Mouse (Mus musculus): ENCODE data around the gene Slco3a1.

The Slco3a1 gene

DNA sequence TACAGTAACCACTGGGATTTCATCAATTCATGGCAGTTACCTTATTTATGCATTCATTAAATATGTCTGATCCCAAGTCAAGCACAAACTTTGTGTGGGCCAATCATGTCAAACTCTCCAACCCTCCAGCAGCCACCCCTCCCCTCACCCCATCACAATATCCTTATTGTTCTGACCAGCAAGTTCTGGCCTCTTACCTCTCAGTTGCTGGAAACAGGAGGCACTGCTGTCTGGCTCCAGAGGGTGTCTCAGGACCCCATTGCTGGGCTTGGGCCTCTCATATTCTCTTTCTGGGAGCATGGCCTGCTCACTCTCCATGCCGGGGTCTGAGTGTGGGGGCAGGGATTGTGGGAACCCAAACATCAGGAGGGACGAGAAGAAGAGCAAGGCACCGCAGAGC lies 208.1 kb downstream of the Slco3a1 start:
- DNase-seq (ENCODE audit: low spot score), result no peak

DNA sequence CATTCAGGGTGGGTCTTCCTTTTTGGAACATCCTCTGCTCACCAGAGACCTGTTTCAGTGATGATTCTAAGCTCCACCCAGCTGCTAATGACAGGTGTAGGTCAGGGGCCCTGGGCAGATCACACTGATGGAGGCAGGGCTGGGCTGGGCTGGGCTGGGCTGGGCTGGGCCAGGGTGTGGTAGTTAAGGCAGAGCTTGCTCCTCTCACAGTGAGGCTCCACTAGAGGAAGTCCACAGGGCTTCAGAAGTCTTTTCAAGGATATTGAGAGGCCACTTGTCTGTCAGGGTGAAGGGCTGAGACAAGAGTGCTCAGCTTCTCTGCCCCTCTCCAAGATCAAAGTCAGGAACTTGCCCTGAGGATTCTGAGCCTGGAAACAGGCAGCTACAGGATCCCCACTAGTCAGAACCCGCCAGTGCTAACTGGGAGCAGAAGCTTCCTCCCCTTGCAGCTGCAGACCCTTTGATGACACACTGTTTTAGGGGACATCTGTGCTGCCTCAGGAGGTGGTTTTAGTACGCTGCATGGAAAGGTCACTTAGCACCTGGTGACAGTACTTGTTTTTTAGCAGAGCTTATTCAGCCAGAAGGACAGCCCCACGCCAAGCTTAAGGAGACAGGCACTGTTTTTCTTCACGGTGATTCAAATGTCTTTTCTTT lies 213.3 kb downstream of the Slco3a1 start:
- DNase-seq (ENCODE audit: low spot score), result no peak

- no peak for DNase-seq (ENCODE audit: low spot score)
These were observed 214.1 kb downstream of the Slco3a1 start for GRCm38 (mm10) chr7:74340419-74340954.

DNA sequence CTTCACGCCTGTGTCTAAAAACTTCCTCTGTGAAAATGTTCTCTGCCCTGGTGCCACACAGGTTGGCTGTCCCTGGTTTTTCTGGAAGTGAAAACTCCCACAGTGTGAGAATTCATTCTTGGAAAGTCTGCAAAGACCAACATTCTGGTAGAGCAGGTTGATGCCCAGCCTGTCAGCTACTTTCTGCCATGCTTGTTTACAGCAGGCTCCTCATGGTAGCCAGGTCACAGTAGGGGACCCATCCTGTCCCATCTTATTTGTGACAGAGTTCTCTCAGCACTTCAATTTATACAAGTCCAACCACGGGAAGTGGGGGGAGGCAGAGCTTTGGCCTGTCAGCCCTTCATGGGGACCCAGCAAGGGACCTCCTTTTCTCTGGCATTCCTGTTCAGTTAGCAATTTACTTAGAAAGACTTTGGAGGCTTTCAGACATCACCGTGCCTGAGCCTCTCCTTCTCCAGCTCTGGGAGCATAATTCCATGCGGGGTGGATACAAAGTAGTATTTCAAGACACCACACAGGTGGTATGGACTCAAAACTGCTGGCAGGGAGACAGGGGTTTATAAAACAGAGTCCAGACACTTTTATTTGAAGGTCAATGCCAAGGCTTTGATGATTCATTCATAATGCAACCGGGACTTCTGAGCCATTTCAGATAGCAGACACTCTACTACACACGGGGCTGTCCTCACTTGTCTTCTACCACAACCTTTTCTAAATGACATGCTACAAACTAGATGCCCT lies 216.7 kb downstream of the Slco3a1 start:
- no peak for DNase-seq (ENCODE audit: low spot score)

DNA sequence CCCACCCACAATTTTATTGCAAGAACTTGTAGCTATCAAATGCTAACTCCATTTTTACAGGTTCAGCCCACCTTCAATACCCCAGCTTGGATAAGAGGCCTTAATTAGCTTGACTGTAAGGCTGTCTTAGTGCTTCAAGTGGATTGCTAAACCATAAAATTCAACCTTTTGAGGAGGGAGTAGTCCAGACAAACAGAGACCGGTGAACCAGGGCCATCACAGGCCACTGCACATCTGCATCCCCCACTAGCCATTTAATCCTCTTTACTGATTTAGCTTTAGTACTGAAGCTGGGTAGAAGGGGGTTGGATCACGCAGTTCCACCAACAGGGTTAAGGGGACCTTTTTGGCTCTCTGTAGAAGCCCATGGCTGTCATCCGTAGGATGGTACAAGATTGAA lies 222.3 kb downstream of the Slco3a1 start:
- no peak for DNase-seq (ENCODE audit: low spot score)

DNA sequence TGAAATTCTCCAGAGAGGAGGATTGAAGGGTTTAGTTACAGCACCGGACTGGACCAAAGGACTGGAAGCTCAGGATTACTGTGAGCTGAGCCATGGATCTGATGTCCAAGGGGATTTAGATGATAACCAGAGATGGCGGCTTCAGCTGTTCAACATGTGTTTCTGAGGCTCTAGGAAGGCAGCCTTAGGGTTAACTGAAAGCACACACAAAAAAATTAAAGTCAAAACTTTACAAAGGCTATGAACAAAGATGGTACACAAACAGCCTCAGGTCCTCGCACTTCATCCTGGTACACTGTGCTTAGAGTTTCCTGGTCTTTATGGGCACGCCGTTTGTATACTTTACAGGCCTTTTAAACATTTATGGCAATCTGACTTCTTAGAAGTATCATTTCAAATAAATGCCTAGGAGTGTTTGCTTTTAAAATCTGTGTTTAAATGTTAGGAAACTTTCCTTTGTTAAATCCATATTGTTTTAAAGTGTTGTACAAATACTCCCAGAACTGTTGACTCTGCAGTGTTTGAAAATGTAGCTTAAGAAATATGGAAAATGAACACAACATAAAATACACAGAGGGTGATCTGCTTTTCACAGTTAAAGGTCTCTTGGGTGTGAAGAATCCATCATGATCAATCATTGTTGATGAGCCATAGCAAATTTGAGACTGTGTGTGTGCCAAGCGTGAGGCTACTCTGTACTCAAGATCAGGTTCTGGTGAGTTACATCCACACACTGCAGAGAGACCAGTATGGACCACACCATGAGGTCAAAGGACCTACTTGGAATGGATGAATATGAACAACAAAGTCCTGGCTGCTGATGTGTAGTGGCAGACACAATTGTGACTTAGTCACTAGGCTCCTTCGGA lies 223.5 kb downstream of the Slco3a1 start:
- DNase-seq (ENCODE audit: low spot score), result no peak

- no peak for DNase-seq (ENCODE audit: low spot score)
These were observed 224.3 kb downstream of the Slco3a1 start for GRCm38 (mm10) chr7:74330117-74330857.

DNA sequence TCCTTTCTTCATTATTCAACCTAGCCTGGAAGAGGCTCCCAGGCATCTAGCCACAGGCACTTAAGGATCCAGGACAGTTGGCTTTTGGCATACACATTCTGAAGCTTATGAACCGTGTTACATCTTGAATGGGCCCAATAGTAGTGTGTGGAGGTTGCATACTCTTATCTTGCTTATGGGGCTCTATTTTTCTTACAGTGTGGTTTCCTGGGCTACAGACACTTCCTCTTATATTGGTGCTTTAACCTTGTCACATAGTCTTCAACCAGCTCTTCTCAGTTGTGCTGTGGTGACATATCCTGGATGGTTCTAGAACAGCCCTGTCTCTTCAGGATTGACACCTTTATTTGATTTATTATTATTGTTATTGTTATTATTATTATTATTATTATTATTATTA lies 225.6 kb downstream of the Slco3a1 start:
- DNase-seq (ENCODE audit: low spot score), result no peak

- DNase-seq (ENCODE audit: low spot score), result no peak
These were observed 226.9 kb downstream of the Slco3a1 start for GRCm38 (mm10) chr7:74327716-74328115.

GRCm38 (mm10) chr7:74325052-74325451 lies 229.5 kb downstream of the Slco3a1 start:
- no peak for DNase-seq (ENCODE audit: low spot score)

- no peak for DNase-seq (ENCODE audit: low spot score)
These were observed 230.9 kb downstream of the Slco3a1 start for GRCm38 (mm10) chr7:74323683-74324082.

DNA sequence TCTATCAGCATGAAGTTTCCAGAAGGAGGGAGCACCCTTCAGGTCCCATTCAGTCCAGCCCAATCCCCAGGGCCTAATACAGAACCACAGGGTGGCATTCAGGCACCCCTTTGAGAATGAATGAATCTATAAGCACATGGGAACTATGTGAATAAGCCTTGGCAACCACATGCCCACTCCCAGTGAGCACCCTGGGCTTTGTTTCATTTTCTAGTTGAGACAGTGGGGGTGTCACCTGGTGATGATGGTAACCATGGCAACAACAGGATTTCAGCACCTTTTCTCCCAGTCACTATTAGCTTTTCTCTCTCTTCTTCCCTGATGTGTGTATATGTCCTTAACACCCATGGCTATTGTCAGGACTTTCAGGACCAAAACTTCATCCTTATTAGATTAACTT lies 231.4 kb downstream of the Slco3a1 start:
- no peak for DNase-seq (ENCODE audit: low spot score)

DNA sequence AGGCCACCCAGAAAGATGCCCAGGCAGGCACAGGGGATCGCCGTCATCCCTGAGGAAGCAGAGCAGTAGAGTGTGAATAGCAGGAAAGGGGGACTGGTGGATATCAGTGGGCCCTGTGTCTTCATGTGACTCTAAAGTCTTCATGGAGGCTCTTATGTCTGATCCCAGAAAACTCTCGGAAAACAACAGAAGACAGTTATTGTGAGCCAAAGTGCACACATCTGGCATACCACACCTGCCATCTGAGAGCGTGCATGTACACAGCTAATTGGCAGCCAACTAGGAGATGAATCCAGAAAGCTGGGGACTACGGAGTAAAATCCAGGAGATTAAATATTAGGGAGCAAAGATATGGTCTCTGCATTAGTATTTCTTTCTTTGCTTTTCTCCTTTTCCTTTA lies 233.9 kb downstream of the Slco3a1 start:
- DNase-seq (ENCODE audit: low spot score), result no peak

- no peak for DNase-seq (ENCODE audit: low spot score)
These were observed 238.6 kb downstream of the Slco3a1 start for GRCm38 (mm10) chr7:74315836-74316435.

DNA sequence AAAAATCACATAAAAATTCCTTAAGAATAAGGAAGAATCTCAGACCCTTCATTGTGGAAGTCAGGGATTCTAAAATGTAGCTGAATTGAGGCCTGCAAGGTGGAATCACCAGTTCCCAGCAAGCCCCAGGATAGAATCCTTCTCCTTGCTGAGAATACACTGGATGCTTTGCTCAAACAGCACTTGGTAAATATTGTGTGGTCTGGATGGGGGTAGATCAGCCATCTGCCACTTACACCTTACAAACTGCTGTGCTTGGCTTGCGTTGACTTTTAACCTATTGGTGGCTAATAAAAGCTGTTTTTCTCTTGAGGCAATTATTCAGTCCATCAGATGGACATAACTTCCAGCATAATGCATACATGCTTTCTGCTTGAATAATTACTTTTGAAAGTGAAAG lies 240.3 kb downstream of the Slco3a1 start:
- no peak for DNase-seq (ENCODE audit: low spot score)

DNA sequence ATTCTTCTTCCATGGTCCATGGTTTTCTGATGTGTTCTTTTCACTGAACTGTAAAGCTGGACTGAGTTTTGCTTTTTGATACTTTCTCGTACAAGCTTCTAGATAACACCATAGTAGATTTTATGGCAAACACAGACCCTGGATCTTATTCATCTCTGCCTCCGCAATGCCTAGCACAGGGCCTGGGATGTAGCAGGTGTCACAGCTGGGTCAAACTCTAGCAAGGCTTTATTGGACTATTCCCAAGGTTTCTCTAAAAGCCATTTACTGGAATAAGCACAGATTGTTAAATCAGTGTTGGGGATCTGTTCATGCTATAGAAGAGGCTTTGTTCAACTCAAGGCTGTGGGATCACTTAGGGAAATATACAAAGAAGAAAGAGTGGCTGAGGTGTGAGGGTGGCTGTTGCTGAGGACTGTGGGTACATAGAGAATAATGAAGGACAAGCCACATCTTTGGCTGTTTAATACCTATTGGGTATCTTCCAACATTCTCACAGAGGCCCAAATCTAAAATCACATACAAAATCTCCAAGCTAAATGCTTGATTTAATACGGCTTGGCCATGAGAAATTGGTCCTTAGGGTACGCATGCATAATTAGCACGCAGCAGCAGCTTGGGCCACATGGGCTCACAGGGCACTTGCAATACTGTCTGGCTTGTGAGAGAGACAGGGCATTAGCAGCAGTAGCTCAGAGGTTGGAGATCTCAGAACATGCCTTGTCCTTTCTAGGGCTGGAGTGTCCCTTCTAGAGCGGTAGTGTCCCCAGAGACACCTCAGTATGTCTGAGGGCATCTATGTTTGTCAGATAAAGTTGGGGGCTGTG lies 241.1 kb downstream of the Slco3a1 start:
- DNase-seq (ENCODE audit: low spot score), result no peak

GRCm38 (mm10) chr7:74311536-74311935 lies 243.0 kb downstream of the Slco3a1 start:
- DNase-seq (ENCODE audit: low spot score), result no peak

DNA sequence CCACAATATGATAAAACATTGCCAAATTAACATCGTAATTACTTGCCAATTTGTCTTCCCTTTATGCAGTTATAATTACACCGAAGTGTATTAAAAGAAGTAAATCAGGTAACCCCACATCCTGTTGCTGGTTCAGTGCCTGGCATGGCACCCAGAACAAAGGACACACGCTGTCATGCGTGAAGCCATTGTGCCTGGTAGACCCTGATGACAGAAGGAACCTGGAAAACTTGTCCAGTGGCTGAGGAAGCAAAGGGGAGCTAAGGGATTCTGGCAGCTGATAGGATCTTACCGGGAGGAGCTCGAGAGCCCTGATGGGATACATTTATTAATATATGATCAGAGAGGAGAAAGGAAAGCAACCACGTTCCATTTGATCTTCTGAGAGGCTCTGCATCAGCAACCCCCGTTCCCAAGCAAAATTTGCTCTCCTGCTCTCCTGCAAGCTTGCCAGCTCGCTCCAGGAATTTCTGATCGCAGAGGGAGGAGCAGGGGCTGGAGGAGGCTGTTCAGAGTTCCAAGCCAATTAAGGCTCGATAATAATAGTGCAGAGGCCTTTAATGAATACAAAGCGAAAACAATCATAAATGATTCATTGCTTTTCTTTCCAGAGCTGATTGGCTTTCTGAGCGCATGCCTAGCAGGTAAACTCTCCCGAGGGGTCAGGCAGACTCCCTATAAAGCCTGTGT lies 250.8 kb downstream of the Slco3a1 start:
- DNase-seq (ENCODE audit: low spot score), result peak; percentile 6

DNA sequence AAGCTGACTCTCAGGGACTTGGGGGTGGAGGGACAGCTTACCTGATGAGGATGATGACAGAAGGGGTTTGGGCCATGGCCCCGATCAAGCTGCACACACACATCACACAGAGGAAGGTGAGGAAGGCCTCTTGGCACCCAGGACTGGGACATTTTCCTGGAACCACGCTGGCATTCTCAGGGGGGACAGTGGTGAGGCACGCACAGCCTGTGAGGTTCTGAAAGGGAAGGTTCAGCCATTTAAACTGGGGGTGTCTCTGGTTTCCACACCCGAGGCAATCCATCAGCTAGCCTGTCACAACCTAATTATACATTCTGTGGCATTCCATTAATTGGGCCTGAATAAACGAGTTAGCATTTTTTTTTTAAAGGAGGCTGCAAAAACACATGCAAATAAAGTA lies 251.5 kb downstream of the Slco3a1 start:
- no peak for DNase-seq (ENCODE audit: low spot score)

- no peak for DNase-seq (ENCODE audit: low spot score)
These were observed 268.0 kb downstream of the Slco3a1 start for GRCm38 (mm10) chr7:74286531-74286930.

All from MN1 (cell line).